Mouse (Mus musculus) C2C12 (cell line): Measurements from ENCODE around the gene Ccdc57. TPM values are rescaled to one million over a fixed set of nuclear protein-coding genes. Genes with fewer than 3 reads are reported as not detected.

Source experiments
- H3K27me3 ChIP-seq: one replicate; pipeline ENCODE4 v1.6.1; 2011; ENCODE audit not compliant: control insufficient read depth, insufficient read depth, insufficient read length
- H3K36me3 ChIP-seq: one replicate; pipeline ENCODE4 v1.6.1; 2011; ENCODE audit not compliant: control insufficient read depth, insufficient read depth
- H3K4me3 ChIP-seq: one replicate; pipeline ENCODE4 v1.5.1; 2011; ENCODE audit warnings: mild to moderate bottlenecking, control low read depth; ENCODE audit not compliant: poor library complexity, insufficient read depth, severe bottlenecking
- H3K79me2 ChIP-seq: one replicate; pipeline ENCODE4 v1.6.1; 2011; ENCODE audit not compliant: control insufficient read depth, insufficient read depth
- H3K79me3 ChIP-seq: one replicate; pipeline ENCODE4 v1.6.1; 2011; ENCODE audit warnings: low read depth, control low read depth
- H3ac ChIP-seq: one replicate; pipeline ENCODE3; 2011; ENCODE audit warnings: low read depth; ENCODE audit not compliant: control insufficient read depth, insufficient read length
- CEBPB ChIP-seq: IDR thresholded peaks from one replicate; pipeline ENCODE4 v1.6.1; 2011; ENCODE audit warnings: low read depth, mild to moderate bottlenecking, control low read depth, moderate library complexity
- CTCF ChIP-seq: IDR thresholded peaks from one replicate; pipeline ENCODE4 v1.5.1; 2011; ENCODE audit not compliant: control insufficient read depth, insufficient read depth, insufficient read length
- FOSL1 ChIP-seq: IDR thresholded peaks from one replicate; pipeline ENCODE4 v1.8.0; 2011; ENCODE audit warnings: mild to moderate bottlenecking, low read length; ENCODE audit not compliant: poor library complexity, insufficient read depth, severe bottlenecking
- MAX ChIP-seq: IDR thresholded peaks from one replicate; pipeline ENCODE4 v1.6.1; 2011; ENCODE audit warnings: mild to moderate bottlenecking, control low read depth
- MYOD1 ChIP-seq: IDR thresholded peaks from one replicate; pipeline ENCODE4 v1.6.1; 2011; ENCODE audit warnings: low read depth; ENCODE audit not compliant: control insufficient read depth, insufficient read length
- MYOG ChIP-seq: IDR thresholded peaks from one replicate; pipeline ENCODE4 v1.6.1; 2011; ENCODE audit not compliant: control insufficient read depth, insufficient read length; ENCODE audit errors: extremely low read depth
- USF1 ChIP-seq: IDR thresholded peaks from one replicate; pipeline ENCODE4 v1.6.1; 2011; ENCODE audit warnings: low read depth, mild to moderate bottlenecking, control low read depth, moderate library complexity
- polyA plus RNA-seq: library from polyadenylated mRNA; unstranded; fragments of >200 nt; fragmentation: generic; extraction: Trizol; gene quantifications from one replicate; pipeline ENCODE4 v1.2.1, GENCODE M21; 2012; ENCODE audit warnings: missing spikeins

The Ccdc57 gene
- polyA plus RNA-seq, 1 experiment, result 1.1 TPM

DNA sequence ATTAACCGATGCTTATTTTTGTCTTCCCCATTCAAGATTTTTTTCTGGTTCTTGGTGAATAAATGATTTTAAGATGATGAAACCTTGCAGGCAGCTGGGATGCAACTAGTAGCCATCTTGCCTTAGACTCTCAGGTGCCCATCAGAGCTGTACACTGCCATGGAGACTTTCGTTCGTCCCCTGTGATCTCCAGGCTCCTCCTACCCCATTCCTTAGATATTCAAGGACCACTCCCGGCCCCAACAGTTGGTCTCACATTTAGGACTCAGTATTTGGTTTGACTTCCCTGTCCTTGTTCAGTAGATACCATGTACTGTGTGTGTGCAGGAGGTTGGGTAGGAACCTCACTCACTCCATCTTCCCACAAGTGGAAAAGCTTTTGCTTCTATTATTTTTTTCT is 127.9 kb downstream of the Ccdc57 start:
- TF ChIP-seq USF1, result no peak
- Histone ChIP-seq H3K79me2 (no peaks in the 10 kb centered on the region), H3K4me3 (no peak overlapping the region), H3ac (no peak overlapping the region), H3K36me3 (peaks cover 44% of the 10 kb centered on the region), H3K79me3 (no peaks in the 10 kb centered on the region), H3K27me3 (no peaks in the 10 kb centered on the region)

DNA sequence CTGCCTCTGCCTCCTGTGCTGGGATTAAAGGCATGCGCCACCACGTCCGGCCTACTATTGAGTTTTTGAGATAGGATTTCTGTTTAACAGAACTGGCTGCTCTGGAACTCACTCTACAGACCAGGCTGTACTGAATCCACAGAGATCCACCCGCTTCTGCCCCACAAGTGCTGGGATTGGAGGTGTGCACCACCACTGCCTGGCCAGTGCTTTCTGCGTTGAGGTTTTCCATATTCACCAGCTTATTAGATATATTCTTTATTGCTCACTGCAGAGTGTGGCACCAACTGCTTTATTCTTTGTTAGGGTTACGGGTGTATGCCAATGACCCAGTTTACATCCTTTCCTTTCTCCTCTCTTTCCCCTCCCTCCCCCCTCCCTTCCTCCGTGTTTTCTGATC is 128.4 kb downstream of the Ccdc57 start:
- no peaks in the 10 kb centered on the region for H3K79me3 ChIP-seq
- peaks cover 39% of the 10 kb centered on the region for H3K36me3 ChIP-seq
- H3K27me3 ChIP-seq, result no peaks in the 10 kb centered on the region
- H3K4me3 ChIP-seq, result no peak overlapping the region
- no peak for TF ChIP-seq FOSL1
- TF ChIP-seq MAX, result no peak
- TF ChIP-seq CEBPB, result no peak
- TF ChIP-seq MYOG, result no peak
- no peak for TF ChIP-seq MYOD1
- TF ChIP-seq CTCF, result no peak
- no peak for TF ChIP-seq USF1
- no peak overlapping the region for H3ac ChIP-seq
- H3K79me2 ChIP-seq, result no peaks in the 10 kb centered on the region

GRCm38 (mm10) chr11:120800061-120800904 is 132.4 kb downstream of the Ccdc57 start:
- no peaks in the 10 kb centered on the region for H3K27me3 ChIP-seq
- peak overlapping the region; percentile 47 for H3ac ChIP-seq
- TF ChIP-seq MYOD1, result no peak
- peak; percentile 99 for TF ChIP-seq USF1
- TF ChIP-seq CTCF, result peak; percentile 56
- H3K79me3 ChIP-seq, result peaks cover 9% of the 10 kb centered on the region
- H3K36me3 ChIP-seq, result no peaks in the 10 kb centered on the region
- peaks cover 11% of the 10 kb centered on the region for H3K79me2 ChIP-seq
- no peak overlapping the region for H3K4me3 ChIP-seq

- Histone ChIP-seq H3K4me3 (no peak overlapping the region), H3K36me3 (peaks cover 6% of the 10 kb centered on the region), H3K27me3 (no peaks in the 10 kb centered on the region), H3K79me3 (peaks cover 17% of the 10 kb centered on the region), H3K79me2 (peaks cover 19% of the 10 kb centered on the region), H3ac (no peak overlapping the region)
- TF ChIP-seq MAX (no peak), CEBPB (no peak), CTCF (no peak), USF1 (no peak), MYOD1 (no peak), MYOG (no peak), FOSL1 (no peak)
Measured at GRCm38 (mm10) chr11:120799316-120799890, 133.3 kb downstream of the Ccdc57 start.

DNA sequence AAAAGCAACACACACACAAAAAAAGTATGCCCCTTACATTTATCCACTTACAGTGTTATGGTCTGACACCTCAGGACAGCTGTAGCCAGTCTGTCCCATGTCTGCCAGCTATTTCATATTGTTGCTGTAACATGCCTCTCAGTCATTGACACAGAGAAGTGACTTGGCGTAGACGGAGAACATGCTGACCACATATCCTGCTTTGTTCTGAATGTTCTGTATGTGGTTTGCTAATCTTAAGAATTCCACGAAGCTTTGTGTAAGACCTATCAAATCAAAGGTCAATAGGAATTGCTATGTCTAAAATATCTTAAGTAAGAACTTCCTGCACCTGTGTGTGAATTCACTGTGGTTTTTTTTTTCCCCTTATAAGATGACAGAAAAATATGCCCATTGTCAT is 134.4 kb downstream of the Ccdc57 start:
- no peaks in the 10 kb centered on the region for H3K27me3 ChIP-seq
- TF ChIP-seq FOSL1 (no peak), USF1 (no peak), CEBPB (no peak), CTCF (no peak), MYOG (no peak), MAX (no peak), MYOD1 (no peak)
- H3K79me3 ChIP-seq, result peaks cover 20% of the 10 kb centered on the region
- peaks cover 16% of the 10 kb centered on the region for H3K36me3 ChIP-seq
- H3K79me2 ChIP-seq, result peaks cover 28% of the 10 kb centered on the region
- no peak overlapping the region for H3ac ChIP-seq
- no peak overlapping the region for H3K4me3 ChIP-seq

GRCm38 (mm10) chr11:120796614-120796946 is 136.1 kb downstream of the Ccdc57 start:
- H3K36me3 ChIP-seq, result peaks cover 31% of the 10 kb centered on the region
- H3K4me3 ChIP-seq, result peak overlapping the region; percentile 99
- H3K27me3 ChIP-seq, result no peaks in the 10 kb centered on the region
- peaks cover 28% of the 10 kb centered on the region for H3K79me2 ChIP-seq
- TF ChIP-seq CTCF (no peak), FOSL1 (no peak), USF1 (no peak), MAX (no peak), MYOG (no peak), CEBPB (no peak), MYOD1 (no peak)
- H3K79me3 ChIP-seq, result peaks cover 20% of the 10 kb centered on the region
- peak overlapping the region; percentile 43 for H3ac ChIP-seq
